Mouse (Mus musculus): ENCODE measurements around the gene Kctd13.
"Not testable (repeated sequence)": the region's sequence is repeated elsewhere in the genome, so short reads cannot be mapped to it uniquely, and the experiment has no call there.

Gene Kctd13

DNA sequence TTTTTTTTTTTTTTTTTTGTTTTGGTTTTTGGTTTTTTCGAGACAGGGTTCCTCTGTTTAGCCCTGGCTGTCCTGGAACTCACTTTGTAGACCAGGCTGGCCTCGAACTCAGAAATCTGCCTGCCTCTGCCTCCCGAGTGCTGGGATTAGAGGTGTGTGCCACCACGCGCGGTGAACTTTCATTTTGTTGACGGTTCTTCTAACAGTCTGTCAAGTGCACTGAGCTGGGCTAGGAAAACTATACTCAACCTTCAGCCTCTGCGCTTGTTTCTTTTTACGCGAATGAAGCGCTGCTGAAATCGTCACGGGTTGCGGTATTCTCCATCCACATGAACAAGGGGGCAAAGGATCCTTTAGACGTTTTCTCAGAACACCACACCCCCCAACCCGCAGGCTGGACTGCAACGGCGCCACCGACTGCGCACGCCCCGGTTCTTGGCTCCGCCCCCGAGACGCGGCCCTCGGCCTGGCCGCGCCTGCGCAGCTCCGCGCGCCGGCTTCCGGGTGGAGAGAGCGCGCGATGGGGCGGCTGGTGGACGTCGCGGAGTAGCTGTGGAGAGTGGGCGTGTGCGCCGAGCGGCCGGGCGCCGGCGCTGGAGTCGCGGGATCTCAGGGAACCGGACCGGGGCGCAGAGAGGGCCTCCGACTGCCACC, at the start of gene Kctd13:
TSS of gene Kctd13 (plus strand) at position 496 of the 654 bp plus-strand sequence.
- DNase-seq (ENCODE audit: extremely low read depth, low read depth, low spot score), result no peak

DNA sequence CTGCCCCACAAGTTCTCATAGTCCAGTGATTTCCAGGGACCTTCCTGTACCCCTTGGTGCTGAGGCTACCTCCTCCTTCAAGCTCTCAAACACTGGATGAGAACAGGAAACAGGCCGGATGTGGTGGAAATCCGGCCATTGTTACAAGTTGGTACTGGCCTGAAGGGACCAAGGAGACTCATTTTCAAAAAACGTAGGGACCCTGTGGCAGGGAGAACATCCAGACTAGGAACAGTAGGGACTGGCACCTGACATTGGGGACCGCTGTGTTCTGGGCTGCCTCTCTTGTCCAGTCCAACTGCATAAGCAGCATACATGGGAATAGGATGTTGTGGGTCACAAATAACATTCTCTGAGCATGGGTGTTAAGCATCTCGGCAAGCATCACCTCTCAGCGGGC, 47.6 kb upstream of the Kctd13 start:
- DNase-seq (ENCODE audit: extremely low read depth, low read depth, low spot score), result no peak

DNA sequence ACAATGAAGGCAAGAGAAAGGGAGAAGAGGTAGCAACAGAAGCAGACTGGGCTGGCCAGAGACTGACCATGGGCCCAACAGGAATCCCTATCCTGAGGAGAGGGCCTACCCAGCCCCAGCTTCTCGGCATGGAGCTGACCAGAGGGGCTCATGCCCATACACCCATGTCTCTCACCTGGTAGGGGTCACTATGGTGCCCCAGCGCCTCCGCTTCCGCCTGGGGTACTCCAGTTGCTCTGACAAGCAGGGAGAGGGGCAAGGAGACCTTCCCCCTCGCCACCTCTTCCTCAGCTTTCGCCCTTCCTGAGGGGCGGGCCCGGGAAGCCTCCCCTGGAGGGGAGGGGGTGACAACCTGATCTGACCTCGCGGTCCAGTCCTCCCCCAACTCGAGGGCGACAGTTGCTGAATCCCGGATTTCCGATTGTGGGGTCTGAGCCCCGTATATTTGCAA, 44.9 kb upstream of the Kctd13 start:
- DNase-seq (ENCODE audit: extremely low read depth, low read depth, low spot score), result no peak

- DNase-seq (ENCODE audit: extremely low read depth, low read depth, low spot score), result no peak
These were observed 44.2 kb upstream of the Kctd13 start, which contains the start of gene Taok2 for GRCm38 (mm10) chr7:126884286-126885164. Gene Taok2, minus strand, starts transcription at chr7:126884703.

GRCm38 (mm10) chr7:126887281-126887680, 41.4 kb upstream of the Kctd13 start:
- no peak for DNase-seq (ENCODE audit: extremely low read depth, low read depth, low spot score)

- no peak for DNase-seq (ENCODE audit: extremely low read depth, low read depth, low spot score)
These were observed 39.8 kb upstream of the Kctd13 start for GRCm38 (mm10) chr7:126888852-126889251.

GRCm38 (mm10) chr7:126896912-126897311, 31.8 kb upstream of the Kctd13 start:
- DNase-seq (ENCODE audit: extremely low read depth, low read depth, low spot score), result no peak

GRCm38 (mm10) chr7:126897390-126898101, 31.1 kb upstream of the Kctd13 start:
- DNase-seq (ENCODE audit: extremely low read depth, low read depth, low spot score), result no peak

- no peak for DNase-seq (ENCODE audit: extremely low read depth, low read depth, low spot score)
These were observed 30.3 kb upstream of the Kctd13 start for GRCm38 (mm10) chr7:126898102-126898990.

- DNase-seq (ENCODE audit: extremely low read depth, low read depth, low spot score), result not testable (repeated sequence)
These were observed 28.9 kb upstream of the Kctd13 start for GRCm38 (mm10) chr7:126899781-126900180.

- DNase-seq (ENCODE audit: extremely low read depth, low read depth, low spot score), result no peak
These were observed 23.1 kb upstream of the Kctd13 start for GRCm38 (mm10) chr7:126905590-126905989.

DNA sequence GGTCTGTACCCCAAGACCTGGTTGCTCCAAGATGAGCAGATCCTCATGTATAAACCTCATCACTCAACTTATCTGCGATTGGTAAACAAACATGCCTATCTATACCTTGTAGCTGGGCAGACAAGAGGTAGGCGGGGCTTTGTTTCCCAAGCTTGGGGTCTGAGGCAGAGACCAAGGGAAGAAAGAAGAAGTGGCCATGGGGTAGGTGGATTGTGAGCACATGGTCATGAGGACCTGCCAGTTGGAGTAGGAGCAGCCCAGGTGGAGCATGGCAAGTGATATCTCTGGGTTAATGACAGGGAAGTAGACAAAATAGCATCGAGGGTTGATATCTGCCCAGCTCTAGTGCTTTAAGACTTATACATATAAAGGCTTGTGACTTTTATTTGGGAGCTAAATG, 13.8 kb upstream of the Kctd13 start:
- DNase-seq (ENCODE audit: extremely low read depth, low read depth, low spot score), result no peak

DNA sequence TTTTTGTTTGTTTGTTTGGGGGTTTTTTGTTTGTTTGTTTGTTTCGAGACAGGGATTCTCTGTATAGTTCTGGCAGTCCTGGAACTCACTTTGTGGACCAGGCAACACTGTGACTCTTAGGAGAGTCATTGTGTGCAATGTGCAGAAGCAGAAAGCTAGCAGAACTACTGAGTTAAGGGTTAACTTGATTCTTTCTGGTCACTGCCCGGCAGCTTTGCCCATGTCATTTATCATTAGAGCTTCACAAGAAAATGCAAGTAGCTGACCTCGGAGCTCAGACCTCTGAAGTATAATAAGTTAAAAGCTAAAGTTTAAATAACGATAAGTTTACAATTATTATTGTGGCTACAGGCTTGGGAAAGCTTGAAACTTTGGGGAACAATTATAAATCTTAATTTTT, 10.3 kb upstream of the Kctd13 start:
- not testable (repeated sequence) for DNase-seq (ENCODE audit: extremely low read depth, low read depth, low spot score)

DNA sequence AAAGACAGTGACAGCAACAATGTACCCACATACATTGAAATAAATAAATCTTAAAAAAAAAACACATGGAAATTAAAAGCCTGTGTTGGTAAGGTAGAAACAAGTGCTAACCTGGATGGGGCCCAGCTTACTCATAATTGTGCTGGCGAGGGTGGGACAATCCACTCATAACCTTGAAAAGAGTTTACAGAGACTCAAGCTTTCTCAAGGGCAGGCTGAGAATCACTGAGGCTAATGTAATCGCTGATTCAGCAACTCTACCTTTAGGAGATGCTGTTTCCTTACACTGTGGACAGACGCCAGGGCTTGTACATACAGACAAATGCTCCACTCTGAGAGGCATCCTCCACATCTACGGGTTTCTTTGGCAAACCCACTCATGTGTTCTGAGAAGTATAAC, 8.7 kb upstream of the Kctd13 start:
- DNase-seq (ENCODE audit: extremely low read depth, low read depth, low spot score), result no peak

DNA sequence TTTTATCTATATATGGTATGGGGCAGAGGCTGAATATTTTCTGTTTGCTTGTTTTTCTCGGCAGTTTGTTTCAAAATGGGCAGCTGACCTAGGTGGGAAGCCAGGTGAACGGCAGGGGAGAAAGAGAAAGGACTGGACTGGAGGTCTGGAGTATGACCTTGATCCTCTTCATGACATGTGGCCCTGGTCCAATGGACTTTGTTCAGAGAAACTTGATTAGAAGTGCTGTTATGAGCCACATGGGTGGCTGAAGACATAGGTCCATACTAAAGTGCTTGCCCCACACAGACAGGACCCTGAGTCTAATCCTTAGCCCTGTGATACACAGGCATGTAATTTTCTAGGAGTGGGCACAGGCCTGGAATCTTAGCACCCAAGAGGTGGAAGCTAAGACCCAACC, 7.1 kb upstream of the Kctd13 start:
- DNase-seq (ENCODE audit: extremely low read depth, low read depth, low spot score), result no peak

GRCm38 (mm10) chr7:126922624-126923060, 6.0 kb upstream of the Kctd13 start, which contains the start of gene Tmem219:
Gene Tmem219, minus strand, starts transcription at chr7:126922917.
- DNase-seq (ENCODE audit: extremely low read depth, low read depth, low spot score), result no peak

GRCm38 (mm10) chr7:126923999-126924398, 4.7 kb upstream of the Kctd13 start:
- DNase-seq (ENCODE audit: extremely low read depth, low read depth, low spot score), result no peak

DNA sequence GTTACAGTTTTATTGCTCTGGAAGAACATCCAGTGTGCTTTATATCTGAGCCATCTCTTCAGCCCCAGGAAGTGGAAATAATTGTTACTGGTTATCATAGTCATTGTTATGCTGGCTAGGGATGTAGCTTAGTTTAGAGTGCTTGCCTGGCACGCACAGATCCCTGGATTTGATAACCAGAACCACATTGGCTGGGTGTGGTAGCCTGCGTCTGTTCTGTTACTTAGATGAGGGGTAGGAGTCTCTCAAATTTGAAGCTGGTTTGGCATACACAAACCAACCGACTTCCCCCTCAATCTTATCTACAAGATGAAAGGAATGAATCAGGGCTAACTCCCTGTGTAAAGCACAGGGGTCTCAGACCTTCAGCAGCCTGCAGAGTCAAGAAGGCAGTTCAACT, 2.4 kb upstream of the Kctd13 start:
- no peak for DNase-seq (ENCODE audit: extremely low read depth, low read depth, low spot score)

DNA sequence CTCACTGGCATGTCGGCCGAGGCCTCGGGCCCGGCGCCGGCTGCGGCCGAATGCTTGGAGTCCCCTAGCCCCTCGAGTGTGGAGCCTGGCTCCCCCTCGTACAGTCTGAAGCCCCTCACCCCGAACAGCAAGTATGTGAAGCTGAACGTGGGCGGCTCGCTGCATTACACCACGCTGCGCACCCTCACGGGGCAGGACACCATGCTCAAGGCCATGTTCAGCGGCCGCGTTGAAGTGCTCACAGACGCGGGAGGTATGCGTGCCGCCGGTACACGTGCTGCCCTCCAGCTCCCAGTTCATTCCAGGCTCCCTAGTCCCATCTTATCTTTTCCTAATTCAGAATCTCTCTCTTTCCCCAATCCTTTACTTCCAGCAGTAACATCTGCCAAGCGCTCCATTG, 367 bp downstream of the Kctd13 start:
- no peak for DNase-seq (ENCODE audit: extremely low read depth, low read depth, low spot score)

DNA sequence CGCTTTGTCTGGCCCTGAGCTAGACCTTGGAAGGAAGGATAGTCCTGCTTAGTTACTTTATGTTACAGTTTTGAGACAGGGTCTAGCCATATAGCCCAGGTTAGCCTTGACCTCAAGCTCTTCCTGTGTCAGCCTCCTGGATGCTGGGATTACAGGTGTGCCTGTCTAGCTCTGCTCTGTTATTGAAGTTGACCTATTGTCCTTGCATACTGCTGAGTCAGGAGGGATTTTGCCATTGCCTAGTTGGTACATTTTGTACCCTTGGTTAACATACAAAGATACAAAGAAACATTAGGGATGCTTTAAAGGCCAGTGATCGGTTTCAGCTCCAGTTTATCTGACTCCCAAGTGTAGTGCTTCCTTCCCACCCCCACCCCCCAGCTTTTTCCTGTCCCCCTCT, 4.0 kb downstream of the Kctd13 start:
- no peak for DNase-seq (ENCODE audit: extremely low read depth, low read depth, low spot score)
